Mouse (Mus musculus) myocyte (in vitro differentiated cells): Measurements from ENCODE around the gene Tmem156. TPM values are rescaled to one million over a fixed set of nuclear protein-coding genes. Genes with fewer than 3 reads are reported as not detected.

Source experiments
- H3K27me3 ChIP-seq: one replicate; pipeline ENCODE4 v1.6.1; 2011; ENCODE audit not compliant: control insufficient read depth, insufficient read depth, insufficient read length
- H3K36me3 ChIP-seq: one replicate; pipeline ENCODE4 v1.6.1; 2011; ENCODE audit not compliant: control insufficient read depth, insufficient read depth
- H3K4me2 ChIP-seq: one replicate; pipeline ENCODE4 v1.6.1; 2011; ENCODE audit warnings: low read depth, control low read depth
- H3K4me3 ChIP-seq: one replicate; pipeline ENCODE4 v1.5.1; 2011; ENCODE audit warnings: mild to moderate bottlenecking, control low read depth, moderate library complexity
- H3K79me2 ChIP-seq: one replicate; pipeline ENCODE4 v1.6.1; 2011; ENCODE audit not compliant: control insufficient read depth, insufficient read depth
- H3ac ChIP-seq: one replicate; pipeline ENCODE4 v1.6.1; 2011; ENCODE audit not compliant: control insufficient read depth, insufficient read length
- CEBPB ChIP-seq: IDR thresholded peaks from 2 replicates; pipeline ENCODE4 v1.6.1; 2011; ENCODE audit warnings: mild to moderate bottlenecking, moderate library complexity; ENCODE audit not compliant: poor library complexity, insufficient read depth, severe bottlenecking
- E2F4 ChIP-seq: IDR thresholded peaks from one replicate; pipeline ENCODE4 v1.6.1; 2011; ENCODE audit warnings: mild to moderate bottlenecking, control low read depth, moderate library complexity; ENCODE audit not compliant: insufficient read depth
- MAX ChIP-seq: IDR thresholded peaks from one replicate; pipeline ENCODE4 v1.6.1; 2011; ENCODE audit warnings: low read depth, mild to moderate bottlenecking, control low read depth
- MYOD1 ChIP-seq, 3 experiments: IDR thresholded peaks; one replicate each; pipeline ENCODE4 v1.6.1; 2011; ENCODE audit warnings: control low read depth in 2 of 3, low read depth in 2 of 3, mild to moderate bottlenecking in 2 of 3, moderate library complexity in 1 of 3; ENCODE audit not compliant: insufficient read length in 2 of 3, control insufficient read depth in 1 of 3
- MYOG ChIP-seq, 3 experiments: IDR thresholded peaks; one replicate each; pipeline ENCODE4 v1.6.1; 2011; ENCODE audit warnings: control low read depth in 2 of 3, low read depth in 2 of 3, mild to moderate bottlenecking in 2 of 3; ENCODE audit not compliant: insufficient read length in 2 of 3, control insufficient read depth in 1 of 3, insufficient read depth in 1 of 3
- POLR2A ChIP-seq: IDR thresholded peaks from one replicate; pipeline ENCODE4 v1.6.1; 2011; ENCODE audit warnings: low read depth, mild to moderate bottlenecking, control low read depth, moderate library complexity; ENCODE audit not compliant: insufficient read length
- POLR2AphosphoS2 ChIP-seq: IDR thresholded peaks from one replicate; pipeline ENCODE4 v1.6.1; 2011; ENCODE audit warnings: low read depth, control low read depth; ENCODE audit not compliant: insufficient read length
- REST ChIP-seq: IDR thresholded peaks from one replicate; pipeline ENCODE4 v1.6.1; 2011; ENCODE audit warnings: mild to moderate bottlenecking, control low read depth, moderate library complexity; ENCODE audit not compliant: insufficient read depth, insufficient read length
- SRF ChIP-seq: IDR thresholded peaks from one replicate; pipeline ENCODE4 v1.6.1; 2011; ENCODE audit warnings: low read depth; ENCODE audit not compliant: control insufficient read depth, insufficient read length
- TCF12 ChIP-seq: IDR thresholded peaks from one replicate; pipeline ENCODE4 v1.6.1; 2011; ENCODE audit warnings: mild to moderate bottlenecking, control low read depth; ENCODE audit not compliant: poor library complexity, insufficient read depth, severe bottlenecking
- TCF3 ChIP-seq: IDR thresholded peaks from one replicate; pipeline ENCODE4 v1.6.1; 2011; ENCODE audit warnings: low read depth, control low read depth; ENCODE audit not compliant: insufficient read length
- USF1 ChIP-seq: IDR thresholded peaks from one replicate; pipeline ENCODE4 v1.6.1; 2011; ENCODE audit warnings: low read depth, mild to moderate bottlenecking, control low read depth, moderate library complexity
- polyA plus RNA-seq: library from polyadenylated mRNA; unstranded; fragments of >200 nt; fragmentation: generic; extraction: Trizol; gene quantifications from one replicate; pipeline ENCODE4 v1.2.1, GENCODE M21; 2012; ENCODE audit warnings: missing spikeins

Tmem156 gene
- polyA plus RNA-seq, 1 experiment: 0.61 TPM

GRCm38 (mm10) chr5:65100002-65100401 is 8.1 kb upstream of the Tmem156 start:
- TF ChIP-seq MYOG (IDR thresholded peaks at IDR 0.05; ENCODE audit: control insufficient read depth in 1 of 3, insufficient read depth in 1 of 3, insufficient read length in 2 of 3, low read depth in 2 of 3): no peak
- no peak for TF ChIP-seq TCF3
- TF ChIP-seq E2F4: no peak
- TF ChIP-seq CEBPB: no peak
- TF ChIP-seq USF1: no peak
- no peak for TF ChIP-seq TCF12
- TF ChIP-seq MYOD1 (IDR thresholded peaks at IDR 0.05; ENCODE audit: control insufficient read depth in 1 of 3, insufficient read length in 2 of 3, low read depth in 2 of 3): no peak
- no peak for TF ChIP-seq POLR2A
- no peak for TF ChIP-seq POLR2AphosphoS2
- no peak for TF ChIP-seq MAX
- no peak for TF ChIP-seq REST
- TF ChIP-seq SRF: no peak
- H3ac ChIP-seq: no peak overlapping the region
- no peaks in the 10 kb centered on the region for H3K79me2 ChIP-seq
- H3K4me2 ChIP-seq: no peak overlapping the region
- H3K27me3 ChIP-seq: no peaks in the 10 kb centered on the region
- H3K36me3 ChIP-seq: no peaks in the 10 kb centered on the region
- no peak overlapping the region for H3K4me3 ChIP-seq

GRCm38 (mm10) chr5:65097457-65097856 is 5.5 kb upstream of the Tmem156 start:
- H3K4me3 ChIP-seq: no peak overlapping the region
- H3K4me2 ChIP-seq: no peak overlapping the region
- TF ChIP-seq TCF12: no peak
- H3ac ChIP-seq: no peak overlapping the region
- no peaks in the 10 kb centered on the region for H3K27me3 ChIP-seq
- no peaks in the 10 kb centered on the region for H3K79me2 ChIP-seq
- no peaks in the 10 kb centered on the region for H3K36me3 ChIP-seq

DNA sequence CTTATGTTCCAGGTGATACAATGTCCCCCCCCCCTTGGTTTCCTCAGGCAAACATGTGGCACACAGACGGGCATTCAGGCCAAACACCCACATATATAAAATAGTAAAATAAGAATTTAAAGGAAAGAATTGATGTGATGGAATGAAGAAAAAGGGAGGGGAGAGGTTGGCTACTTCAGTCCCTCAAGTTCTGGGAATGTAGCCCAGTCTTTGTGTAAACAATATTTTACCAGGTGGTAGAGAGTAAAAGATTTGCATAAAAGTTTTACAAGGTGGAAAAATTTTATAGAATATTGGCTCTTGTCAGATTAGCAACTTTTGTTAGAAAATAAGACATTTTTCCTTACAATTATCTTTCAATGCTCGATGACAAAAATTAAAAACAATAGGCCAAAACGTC is 4.9 kb upstream of the Tmem156 start:
- H3K27me3 ChIP-seq: no peaks in the 10 kb centered on the region
- TF ChIP-seq REST: no peak
- TF ChIP-seq USF1: no peak
- no peak overlapping the region for H3ac ChIP-seq

GRCm38 (mm10) chr5:65096082-65096481 is 4.2 kb upstream of the Tmem156 start:
- Histone ChIP-seq H3K4me3 (no peak overlapping the region), H3K4me2 (peak overlapping the region; percentile 24), H3K79me2 (no peaks in the 10 kb centered on the region), H3K36me3 (no peaks in the 10 kb centered on the region), H3K27me3 (no peaks in the 10 kb centered on the region), H3ac (no peak overlapping the region)
- TF ChIP-seq MAX: no peak
- TF ChIP-seq TCF12: peak; percentile 97
- TF ChIP-seq POLR2A: no peak
- TF ChIP-seq USF1: no peak
- TF ChIP-seq POLR2AphosphoS2: no peak
- TF ChIP-seq SRF: no peak
- no peak for TF ChIP-seq CEBPB
- no peak for TF ChIP-seq E2F4
- TF ChIP-seq MYOG (IDR thresholded peaks at IDR 0.05; ENCODE audit: control insufficient read depth in 1 of 3, insufficient read depth in 1 of 3, insufficient read length in 2 of 3, low read depth in 2 of 3): peak in 2 of 3 experiments; percentile 79 to 98
- TF ChIP-seq MYOD1 (IDR thresholded peaks at IDR 0.05; ENCODE audit: control insufficient read depth in 1 of 3, insufficient read length in 2 of 3, low read depth in 2 of 3): peak; percentile 82 to 94 (median 92)
- TF ChIP-seq REST: no peak
- TF ChIP-seq TCF3: peak; percentile 82

More for the DNA sequence above, 4.9 kb upstream of the Tmem156 start:
- no peaks in the 10 kb centered on the region for H3K36me3 ChIP-seq
- H3K4me2 ChIP-seq: no peak overlapping the region
- H3K4me3 ChIP-seq: no peak overlapping the region
- H3K79me2 ChIP-seq: no peaks in the 10 kb centered on the region

DNA sequence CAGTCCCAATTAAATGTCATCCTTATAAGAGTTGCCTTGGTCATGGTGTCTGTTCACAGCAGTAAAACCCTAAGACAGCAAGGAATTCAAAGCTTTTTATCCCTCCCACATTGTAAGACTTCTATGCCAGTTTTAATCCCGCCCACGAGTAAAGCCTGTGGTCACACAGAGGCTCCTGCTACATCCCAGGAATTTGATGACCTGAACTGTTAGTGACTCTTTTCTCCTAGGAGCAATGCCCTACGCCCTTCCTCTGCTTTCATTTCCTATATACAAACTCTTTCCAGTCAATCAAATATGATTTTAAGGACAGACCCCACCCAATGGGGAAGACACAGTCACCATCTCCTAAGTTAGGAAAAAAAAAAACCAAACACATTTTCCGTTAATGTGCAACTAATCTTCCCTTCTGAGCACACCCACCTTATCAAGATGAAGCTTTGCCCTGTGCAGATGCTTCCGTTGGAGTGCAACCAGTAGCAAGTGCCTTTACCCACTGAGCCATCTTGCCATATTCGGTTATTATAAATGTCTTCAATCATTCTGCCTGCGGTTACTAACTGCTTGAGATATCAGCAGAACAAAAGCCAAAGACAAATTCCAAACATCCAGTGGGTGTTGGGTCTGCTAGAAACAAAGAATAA is 3.1 kb upstream of the Tmem156 start:
- Histone ChIP-seq H3K4me2 (no peak overlapping the region), H3K79me2 (no peaks in the 10 kb centered on the region), H3ac (no peak overlapping the region), H3K27me3 (no peaks in the 10 kb centered on the region), H3K36me3 (no peaks in the 10 kb centered on the region), H3K4me3 (no peak overlapping the region)
- TF ChIP-seq CEBPB: no peak
- no peak for TF ChIP-seq POLR2A
- no peak for TF ChIP-seq SRF
- no peak for TF ChIP-seq REST
- TF ChIP-seq E2F4: no peak
- TF ChIP-seq MYOG (IDR thresholded peaks at IDR 0.05; ENCODE audit: control insufficient read depth in 1 of 3, insufficient read depth in 1 of 3, insufficient read length in 2 of 3, low read depth in 2 of 3): no peak
- TF ChIP-seq TCF3: no peak
- no peak for TF ChIP-seq MYOD1 (IDR thresholded peaks at IDR 0.05; ENCODE audit: control insufficient read depth in 1 of 3, insufficient read length in 2 of 3, low read depth in 2 of 3)
